Mouse (Mus musculus): Measurements from ENCODE around the gene Tmem218.

Gene Tmem218

GRCm38 (mm10) chr9:37232201-37233195 lies 24.5 kb downstream of the Tmem218 start:
- no peak for DNase-seq (ENCODE audit: low spot score)

- DNase-seq (ENCODE audit: low spot score), result no peak
Measured at GRCm38 (mm10) chr9:37235951-37236737, 28.1 kb downstream of the Tmem218 start.

GRCm38 (mm10) chr9:37242764-37243163 lies 34.7 kb downstream of the Tmem218 start:
- DNase-seq (ENCODE audit: low spot score), result no peak

GRCm38 (mm10) chr9:37244600-37244999 lies 36.6 kb downstream of the Tmem218 start:
- no peak for DNase-seq (ENCODE audit: low spot score)

GRCm38 (mm10) chr9:37245404-37245803 lies 37.4 kb downstream of the Tmem218 start:
- DNase-seq (ENCODE audit: low spot score), result no peak

GRCm38 (mm10) chr9:37245810-37246209 lies 37.8 kb downstream of the Tmem218 start:
- no peak for DNase-seq (ENCODE audit: low spot score)

GRCm38 (mm10) chr9:37247429-37247828 lies 39.4 kb downstream of the Tmem218 start:
- DNase-seq (ENCODE audit: low spot score), result peak; percentile 44

- DNase-seq (ENCODE audit: low spot score), result peak; percentile 43
Measured at GRCm38 (mm10) chr9:37248381-37248906, 40.4 kb downstream of the Tmem218 start.

- DNase-seq (ENCODE audit: low spot score), result no peak
Measured at GRCm38 (mm10) chr9:37249976-37250375, 42.0 kb downstream of the Tmem218 start.

GRCm38 (mm10) chr9:37250631-37251030 lies 42.6 kb downstream of the Tmem218 start:
- no peak for DNase-seq (ENCODE audit: low spot score)

- no peak for DNase-seq (ENCODE audit: low spot score)
Measured at GRCm38 (mm10) chr9:37254531-37255110, 46.6 kb downstream of the Tmem218 start.

GRCm38 (mm10) chr9:37255149-37255888 lies 47.3 kb downstream of the Tmem218 start, which contains the start of gene Slc37a2:
Gene Slc37a2, minus strand, starts transcription at chr9:37255738.
- DNase-seq (ENCODE audit: low spot score), result peak; percentile 76

- peak; percentile 83 for DNase-seq (ENCODE audit: low spot score)
Measured at GRCm38 (mm10) chr9:37255889-37256225, 47.8 kb downstream of the Tmem218 start.

GRCm38 (mm10) chr9:37266622-37267021 lies 58.6 kb downstream of the Tmem218 start:
- DNase-seq (ENCODE audit: low spot score), result no peak
